Mouse (Mus musculus) CH12F3 (cell line): ENCODE results near the gene Pcolce2.

Experiments used
- in situ Hi-C: fragments of 300-500 bp; cut with MboI; formaldehyde crosslinking; loops from 2 replicates; pipeline ENCODE4 v1.14.3; 2020; ENCODE audit warnings: low sequenced_read_pairs

Pcolce2 gene

GRCm38 (mm10) chr9:95653363-95653762 is 16.0 kb downstream of the Pcolce2 start:
- in situ Hi-C loops: no loop called here

GRCm38 (mm10) chr9:95654356-95654755 is 17.0 kb downstream of the Pcolce2 start:
- in situ Hi-C loops: no loop called here

GRCm38 (mm10) chr9:95657941-95658340 is 20.5 kb downstream of the Pcolce2 start:
- in situ Hi-C loops: no loop called here

- in situ Hi-C loops: no loop called here
Observed at GRCm38 (mm10) chr9:95664290-95664989, 27.0 kb downstream of the Pcolce2 start.

- in situ Hi-C loops: no loop called here
Observed at GRCm38 (mm10) chr9:95665835-95666234, 28.4 kb downstream of the Pcolce2 start.

- in situ Hi-C loops: no loop called here
Observed at GRCm38 (mm10) chr9:95667836-95668235, 30.4 kb downstream of the Pcolce2 start.

- in situ Hi-C loops: no loop called here
Observed at GRCm38 (mm10) chr9:95668306-95668705, 30.9 kb downstream of the Pcolce2 start.

GRCm38 (mm10) chr9:95672331-95672730 is 34.9 kb downstream of the Pcolce2 start:
- in situ Hi-C loops: no loop called here

GRCm38 (mm10) chr9:95672760-95673159 is 35.4 kb downstream of the Pcolce2 start:
- in situ Hi-C loops: no loop called here

- in situ Hi-C loops: no loop called here
Observed at GRCm38 (mm10) chr9:95675064-95675699, 37.8 kb downstream of the Pcolce2 start.

- in situ Hi-C loops: no loop called here
Observed at GRCm38 (mm10) chr9:95676021-95676420, 38.6 kb downstream of the Pcolce2 start.

- in situ Hi-C loops: no loop called here
Observed at GRCm38 (mm10) chr9:95679966-95680365, 42.6 kb downstream of the Pcolce2 start.

GRCm38 (mm10) chr9:95680691-95681090 is 43.3 kb downstream of the Pcolce2 start:
- in situ Hi-C loops: no loop called here

- in situ Hi-C loops: no loop called here
Observed at GRCm38 (mm10) chr9:95685660-95686440, 48.4 kb downstream of the Pcolce2 start.

GRCm38 (mm10) chr9:95688064-95688463 is 50.7 kb downstream of the Pcolce2 start:
- in situ Hi-C loops: no loop called here

- in situ Hi-C loops: loop anchor here (10.0 kb wide), 1 partner anchor 158 kb away; no protein-coding TSS in a partner anchor
Observed at GRCm38 (mm10) chr9:95692823-95693222, 55.4 kb downstream of the Pcolce2 start.

GRCm38 (mm10) chr9:95693528-95694100 is 56.2 kb downstream of the Pcolce2 start:
- in situ Hi-C loops: loop anchor here (10.0 kb wide), 1 partner anchor 159 kb away; no protein-coding TSS in a partner anchor

GRCm38 (mm10) chr9:95694526-95694925 is 57.1 kb downstream of the Pcolce2 start:
- in situ Hi-C loops: loop anchor here (10.0 kb wide), 1 partner anchor 160 kb away; no protein-coding TSS in a partner anchor

GRCm38 (mm10) chr9:95695023-95695422 is 57.6 kb downstream of the Pcolce2 start:
- in situ Hi-C loops: loop anchor here (10.0 kb wide), 1 partner anchor 160 kb away; no protein-coding TSS in a partner anchor

GRCm38 (mm10) chr9:95696581-95696980 is 59.2 kb downstream of the Pcolce2 start:
- in situ Hi-C loops: loop anchor here (10.0 kb wide), 1 partner anchor 162 kb away; no protein-coding TSS in a partner anchor

GRCm38 (mm10) chr9:95697808-95698207 is 60.4 kb downstream of the Pcolce2 start:
- in situ Hi-C loops: loop anchor here (10.0 kb wide), 1 partner anchor 163 kb away; no protein-coding TSS in a partner anchor
